Mouse (Mus musculus): ENCODE measurements around the gene Hus1b.

Gene Hus1b

DNA sequence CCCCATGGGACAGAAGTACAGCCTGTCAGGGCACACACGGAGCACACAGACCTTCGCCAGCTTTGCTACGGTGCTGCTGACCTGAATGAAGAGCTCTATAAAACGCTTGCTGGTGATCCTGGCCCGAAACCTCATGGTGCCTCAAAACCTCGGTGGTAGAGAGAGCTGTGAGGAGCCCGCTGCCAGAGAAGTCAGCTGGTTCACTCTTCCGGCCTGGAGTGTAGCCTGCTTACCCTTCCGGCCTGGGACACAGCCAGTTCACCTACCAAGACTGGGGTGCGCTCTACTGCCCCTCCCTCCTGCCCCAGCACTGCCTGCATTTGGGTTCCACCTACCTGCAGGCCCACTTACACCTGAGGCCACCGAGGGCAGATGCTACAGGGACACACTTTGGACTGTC lies at the start of gene Hus1b:
Hus1b (minus strand) TSS at position 220 of the 400 bp plus-strand sequence.
- DNase-seq (ENCODE audit: low read depth): no peak

DNA sequence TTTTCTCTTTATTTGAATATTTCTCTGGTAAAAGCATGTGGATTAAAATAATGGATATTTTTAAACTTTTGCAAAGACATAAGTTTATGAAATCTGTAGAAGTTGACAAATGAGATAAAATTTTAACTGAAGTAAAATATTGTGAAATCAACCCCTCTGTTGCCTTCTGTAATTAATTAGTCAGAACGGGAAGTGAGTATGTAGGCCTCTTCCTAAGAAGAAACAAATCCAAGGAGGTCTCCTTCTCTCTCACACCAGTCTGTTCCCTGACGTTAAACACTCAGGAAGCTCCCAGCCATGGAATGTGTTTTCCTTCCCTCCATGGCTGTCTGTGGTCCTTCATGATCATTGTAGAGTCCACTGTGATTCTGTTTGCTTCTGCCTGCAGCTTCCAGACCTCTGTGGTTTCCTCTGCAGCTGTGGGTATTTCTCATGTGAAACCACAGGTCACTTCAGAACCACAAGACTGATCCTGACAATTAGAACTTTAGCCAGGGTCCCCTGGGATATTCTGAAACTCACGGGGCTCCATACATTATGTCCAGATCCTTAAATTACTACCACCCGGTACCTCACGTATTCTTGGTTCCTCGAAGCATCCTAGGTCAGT lies 46.8 kb upstream of the Hus1b start:
- no peak for DNase-seq (ENCODE audit: low read depth)

- no peak for DNase-seq (ENCODE audit: low read depth)
Observed at GRCm38 (mm10) chr13:30993819-30994218, 46.3 kb upstream of the Hus1b start.

DNA sequence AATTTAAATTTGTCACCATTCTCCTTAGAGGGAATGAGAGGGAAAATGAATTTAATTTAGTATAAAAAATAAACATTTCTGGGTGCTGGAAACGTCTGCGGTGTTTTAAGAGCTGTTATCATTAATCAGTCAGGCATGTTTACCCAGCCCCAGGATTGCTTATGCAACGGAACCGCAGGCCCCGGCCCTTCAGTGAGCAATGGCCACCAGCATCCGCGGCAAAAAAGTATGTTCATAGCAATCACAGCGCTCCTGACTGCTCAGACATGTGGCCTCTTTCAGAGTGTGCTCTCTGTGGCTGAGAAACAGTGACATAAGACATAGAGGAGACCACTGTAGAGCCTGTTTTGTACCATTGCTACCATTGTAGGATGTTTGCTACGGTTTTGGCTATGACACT lies 42.7 kb upstream of the Hus1b start:
- DNase-seq (ENCODE audit: low read depth): no peak

GRCm38 (mm10) chr13:30989710-30990109 lies 42.2 kb upstream of the Hus1b start:
- DNase-seq (ENCODE audit: low read depth): no peak

DNA sequence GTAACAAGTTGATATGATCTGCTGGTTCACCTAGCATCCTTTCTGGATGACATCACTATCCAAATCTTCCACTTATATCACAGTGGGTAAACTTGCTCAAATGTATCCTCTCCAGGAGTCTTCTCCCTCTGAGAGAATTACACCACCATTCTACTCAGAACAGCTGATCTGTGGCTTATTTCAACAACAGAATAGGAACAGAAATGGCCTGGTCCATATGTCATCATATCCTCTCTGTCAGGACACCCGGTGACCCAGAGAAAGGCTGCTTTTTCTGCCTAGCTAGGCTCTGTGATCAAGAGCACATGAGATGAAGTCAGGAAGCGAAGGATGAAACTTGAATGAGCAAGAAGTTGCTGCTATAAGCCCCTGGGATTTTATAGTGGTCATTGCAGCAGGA lies 40.1 kb upstream of the Hus1b start:
- no peak for DNase-seq (ENCODE audit: low read depth)

GRCm38 (mm10) chr13:30986934-30987455 lies 39.4 kb upstream of the Hus1b start:
- no peak for DNase-seq (ENCODE audit: low read depth)

- DNase-seq (ENCODE audit: low read depth): no peak
Observed at GRCm38 (mm10) chr13:30985598-30986466, 38.3 kb upstream of the Hus1b start.

- no peak for DNase-seq (ENCODE audit: low read depth)
Observed at GRCm38 (mm10) chr13:30985275-30985597, 37.7 kb upstream of the Hus1b start.

DNA sequence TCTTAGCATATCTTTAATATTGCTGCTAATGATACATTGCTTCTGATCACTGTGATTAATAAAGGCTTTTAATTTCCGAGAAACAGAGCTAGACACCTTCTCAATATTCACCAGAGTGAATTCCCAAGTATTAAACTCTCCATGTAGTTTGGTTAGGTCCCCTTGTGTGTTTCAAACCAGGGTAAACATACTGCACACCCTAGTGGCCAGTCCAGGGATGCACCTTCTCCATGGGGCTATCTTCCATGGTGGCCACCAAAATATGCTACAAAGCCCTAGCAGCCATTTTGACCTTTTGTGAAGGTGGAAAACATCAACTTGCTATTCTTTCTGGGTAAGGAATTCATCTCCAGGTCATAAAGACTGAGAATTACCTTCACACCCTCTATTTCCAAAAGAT lies 34.1 kb upstream of the Hus1b start:
- DNase-seq (ENCODE audit: low read depth): no peak

GRCm38 (mm10) chr13:30978224-30978623 lies 30.7 kb upstream of the Hus1b start:
- no peak for DNase-seq (ENCODE audit: low read depth)

DNA sequence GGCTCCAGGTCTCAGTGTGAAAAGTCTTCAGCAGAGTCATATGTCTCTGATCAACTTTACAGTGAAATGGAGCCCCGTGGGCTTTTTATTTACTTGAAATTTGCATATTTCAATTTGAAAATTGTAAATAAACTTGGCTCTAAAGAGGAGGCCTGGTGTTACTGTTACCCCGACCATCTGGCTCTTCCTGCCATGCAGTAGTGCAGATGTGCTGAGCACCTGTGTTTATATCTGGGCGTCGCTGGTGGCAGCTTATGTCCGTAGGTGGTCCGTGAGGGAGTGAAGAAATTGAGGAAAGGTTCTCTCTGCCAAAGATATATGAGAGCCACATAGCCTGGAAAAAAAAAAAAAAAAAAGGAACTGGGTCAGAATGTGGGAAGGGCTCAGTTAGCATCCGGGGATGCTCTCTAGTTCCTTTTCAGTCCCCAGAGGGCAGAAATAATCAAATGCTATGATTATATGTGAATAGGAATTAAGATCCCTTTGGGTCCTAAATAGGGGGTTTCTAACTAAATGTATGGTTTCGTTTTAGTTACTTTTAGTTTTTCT lies 29.1 kb upstream of the Hus1b start:
- DNase-seq (ENCODE audit: low read depth): no peak

DNA sequence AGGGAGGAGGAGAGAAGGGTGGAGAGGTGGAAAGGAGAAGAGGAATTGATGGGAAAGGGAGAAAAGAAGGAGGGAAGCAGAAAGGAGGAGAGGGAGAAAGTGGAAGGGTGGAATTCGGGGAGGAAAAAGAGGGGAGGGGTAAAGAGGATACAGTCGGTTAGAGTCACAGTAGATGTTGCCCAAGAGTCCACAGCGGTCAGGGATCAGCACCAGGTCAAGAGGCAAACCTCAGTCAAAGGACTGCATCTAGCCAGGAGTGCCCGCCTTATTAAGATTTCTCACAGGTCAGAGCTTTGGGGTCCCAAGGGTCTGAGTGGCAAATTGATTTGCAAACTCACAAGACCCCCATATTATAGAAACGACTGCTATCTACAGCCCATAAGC lies 26.7 kb upstream of the Hus1b start:
- no peak for DNase-seq (ENCODE audit: low read depth)

DNA sequence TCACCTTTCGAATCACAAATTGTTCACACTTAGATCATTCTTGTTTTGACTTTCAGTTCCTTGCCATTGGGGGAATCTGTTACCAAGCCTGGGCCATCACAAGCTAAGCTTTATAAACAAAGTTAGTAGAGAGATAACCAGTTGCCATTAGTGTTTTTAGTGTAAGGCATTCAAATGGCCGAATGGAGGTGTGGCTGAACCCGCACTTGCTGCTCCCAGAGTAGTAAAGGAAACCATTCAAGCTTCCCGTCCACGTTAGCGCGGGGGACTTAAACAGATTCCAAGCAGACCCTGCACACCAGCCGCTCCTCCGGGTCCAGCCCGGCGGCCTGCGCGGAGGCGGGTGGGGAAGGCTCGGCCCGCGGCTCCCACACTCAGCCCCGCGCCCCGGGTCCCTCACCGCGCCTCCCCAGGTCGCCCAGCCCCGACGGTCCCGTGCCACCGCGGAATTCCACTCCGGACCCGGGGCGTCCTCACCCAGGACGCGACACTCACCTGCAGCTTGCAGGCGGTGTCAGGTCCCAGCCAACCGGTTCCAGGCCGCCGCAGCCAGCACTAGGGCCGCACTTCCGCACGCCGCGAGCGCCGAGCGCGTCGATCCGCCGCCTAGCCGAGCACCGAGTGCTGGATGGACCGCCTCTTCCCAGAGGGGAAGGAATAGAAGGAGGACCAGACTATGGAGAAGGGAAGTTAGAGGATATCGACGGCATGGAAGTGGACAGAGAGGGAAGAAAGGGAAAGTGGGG lies 26.1 kb upstream of the Hus1b start, which contains the start of the genes Exoc2 and Gm5447:
Exoc2 (minus strand) TSS at position 593 of the 746 bp plus-strand sequence.
Gm5447 (plus strand) TSS at position 704 of the 746 bp plus-strand sequence.
- DNase-seq (ENCODE audit: low read depth): no peak

DNA sequence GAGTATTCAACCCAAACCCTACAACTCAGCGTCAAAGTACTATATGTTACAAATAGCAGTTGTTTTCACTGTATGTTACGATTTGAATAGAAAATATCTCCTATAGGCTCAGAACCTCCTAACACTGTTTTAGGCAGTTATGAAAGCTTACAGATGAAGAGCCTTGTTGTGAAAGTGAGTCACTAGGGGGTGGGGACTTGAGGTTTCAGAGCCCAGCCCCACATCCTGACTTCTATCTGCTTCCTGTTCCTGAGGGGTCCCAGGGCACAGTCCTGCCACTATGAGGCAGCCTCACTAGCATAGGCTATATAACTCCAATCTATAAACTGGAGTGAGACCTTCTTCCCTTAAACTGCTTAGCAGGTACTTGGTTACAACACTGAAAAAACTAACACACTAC lies 24.5 kb upstream of the Hus1b start:
- DNase-seq (ENCODE audit: low read depth): peak; percentile 75

GRCm38 (mm10) chr13:30971047-30971446 lies 23.5 kb upstream of the Hus1b start:
- no peak for DNase-seq (ENCODE audit: low read depth)

DNA sequence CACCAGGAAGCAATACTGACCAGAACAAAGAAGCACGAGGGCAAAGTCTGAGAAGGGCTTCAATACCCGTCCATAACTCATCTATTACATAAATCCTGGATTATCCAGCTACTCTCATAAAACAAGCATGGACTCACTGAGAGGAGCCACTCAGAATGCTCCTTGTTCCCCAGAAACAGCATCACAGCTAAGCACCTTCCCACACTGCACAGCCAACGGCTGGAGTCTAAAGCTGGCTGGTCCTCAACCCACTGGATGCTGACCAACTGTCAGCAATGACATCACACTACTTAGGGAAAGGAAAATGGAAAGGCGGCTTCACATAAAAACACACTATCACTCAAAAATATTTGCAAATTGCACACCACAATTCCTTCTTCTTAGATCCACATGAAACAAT lies 20.8 kb upstream of the Hus1b start:
- no peak for DNase-seq (ENCODE audit: low read depth)

GRCm38 (mm10) chr13:30966507-30966911 lies 18.9 kb upstream of the Hus1b start:
- no peak for DNase-seq (ENCODE audit: low read depth)

GRCm38 (mm10) chr13:30961932-30962331 lies 14.4 kb upstream of the Hus1b start:
- no peak for DNase-seq (ENCODE audit: low read depth)

GRCm38 (mm10) chr13:30960714-30961113 lies 13.2 kb upstream of the Hus1b start:
- no peak for DNase-seq (ENCODE audit: low read depth)

DNA sequence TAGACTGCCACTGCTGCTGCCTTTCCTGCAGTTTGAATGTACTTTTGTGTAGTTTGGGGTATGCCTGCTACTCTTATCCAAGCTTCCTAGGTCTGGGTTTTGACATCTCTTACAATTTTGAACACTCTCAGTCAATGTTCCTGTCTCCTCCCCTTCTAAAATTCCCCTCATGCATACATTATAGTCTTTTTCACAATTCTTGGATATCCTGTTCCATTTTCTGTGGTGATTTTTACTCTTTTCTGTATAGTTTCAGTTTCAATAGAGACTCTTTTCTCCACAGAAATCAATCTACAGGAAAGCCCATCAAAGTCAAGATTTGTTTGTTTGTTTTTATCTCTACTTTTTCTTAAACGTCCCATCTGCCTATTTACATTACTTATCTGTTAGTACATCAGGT lies 6.0 kb upstream of the Hus1b start:
- no peak for DNase-seq (ENCODE audit: low read depth)

- no peak for DNase-seq (ENCODE audit: low read depth)
Observed at GRCm38 (mm10) chr13:30952044-30952443, 4.5 kb upstream of the Hus1b start.
